Mouse (Mus musculus) T-helper 1 cell (primary cell): ENCODE data around the gene Moap1.

ENCODE experiments used
- in situ Hi-C: fragments of 300-600 bp; cut with MboI, MseI; formaldehyde crosslinking; loops from one replicate; pipeline ENCODE4 v1.15.1; 2025; ENCODE audit warnings: high pct_unique_total_duplicates

The Moap1 gene

GRCm38 (mm10) chr12:102705906-102706640 is 37.4 kb downstream of the Moap1 start:
- in situ Hi-C loops: no loop called here

GRCm38 (mm10) chr12:102705216-102705871 is 38.1 kb downstream of the Moap1 start:
- in situ Hi-C loops: no loop called here

- in situ Hi-C loops: no loop called here
Observed at GRCm38 (mm10) chr12:102704457-102705198, 38.8 kb downstream of the Moap1 start, which contains the start of gene Itpk1. TSS of gene Itpk1 (minus strand) at chr12:102704930.

GRCm38 (mm10) chr12:102703921-102704408 is 39.5 kb downstream of the Moap1 start:
- in situ Hi-C loops: no loop called here

- in situ Hi-C loops: no loop called here
Observed at GRCm38 (mm10) chr12:102703441-102703840, 40.0 kb downstream of the Moap1 start.

GRCm38 (mm10) chr12:102703111-102703412 is 40.4 kb downstream of the Moap1 start:
- in situ Hi-C loops: no loop called here

- in situ Hi-C loops: no loop called here
Observed at GRCm38 (mm10) chr12:102702356-102703110, 40.9 kb downstream of the Moap1 start.

- in situ Hi-C loops: no loop called here
Observed at GRCm38 (mm10) chr12:102701691-102702207, 41.7 kb downstream of the Moap1 start.

- in situ Hi-C loops: no loop called here
Observed at GRCm38 (mm10) chr12:102700453-102700852, 43.0 kb downstream of the Moap1 start.

- in situ Hi-C loops: loop anchor here (25.0 kb wide), 1 partner anchor 1687 kb away; no protein-coding TSS in a partner anchor
Observed at GRCm38 (mm10) chr12:102699156-102699555, 44.3 kb downstream of the Moap1 start.

- in situ Hi-C loops: loop anchor here (25.0 kb wide), 1 partner anchor 1686 kb away; no protein-coding TSS in a partner anchor
Observed at GRCm38 (mm10) chr12:102698089-102698684, 45.3 kb downstream of the Moap1 start.

GRCm38 (mm10) chr12:102697381-102697780 is 46.1 kb downstream of the Moap1 start:
- in situ Hi-C loops: loop anchor here (25.0 kb wide), 1 partner anchor 1685 kb away; no protein-coding TSS in a partner anchor

GRCm38 (mm10) chr12:102696635-102697354 is 46.7 kb downstream of the Moap1 start:
- in situ Hi-C loops: loop anchor here (25.0 kb wide), 1 partner anchor 1684 kb away; no protein-coding TSS in a partner anchor

GRCm38 (mm10) chr12:102695369-102696239 is 47.9 kb downstream of the Moap1 start:
- in situ Hi-C loops: loop anchor here (25.0 kb wide), 1 partner anchor 1683 kb away; no protein-coding TSS in a partner anchor
